Mouse (Mus musculus): ENCODE measurements around the gene Asb15. TPM values are rescaled to one million over a fixed set of nuclear protein-coding genes. Genes with fewer than 3 reads are reported as not detected.
A peak's percentile ranks its signal among the peaks of the same experiment; 100 is the strongest.

Asb15 gene
- polyA plus RNA-seq, 1 experiment from 2014 or later: not detected

DNA sequence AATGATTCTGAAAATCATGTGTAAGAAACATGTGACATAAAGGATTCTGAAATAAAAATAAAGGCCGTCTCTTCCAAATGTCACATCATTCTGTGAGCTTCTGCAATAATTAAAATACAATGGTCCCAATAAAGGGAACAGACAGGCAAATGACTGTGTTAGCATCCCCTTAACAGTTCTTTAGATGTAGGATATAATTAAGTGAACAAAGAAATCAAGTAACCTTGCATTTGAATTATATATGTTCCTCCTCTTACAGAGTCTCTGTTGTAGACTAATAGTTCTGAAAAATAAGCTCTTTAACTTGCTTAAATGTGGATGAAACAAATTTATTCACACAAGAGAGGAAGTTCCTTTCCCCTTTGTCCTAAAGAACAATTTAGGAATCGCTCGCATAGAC lies 10.5 kb downstream of the Asb15 start:
- no peak overlapping the region for H3K4me3 ChIP-seq
- no peak overlapping the region for H3K27ac ChIP-seq (replicated peaks)
- peak; percentile 57; the same call in 1 of the 2 replicates for ATAC-seq (replicated peaks)
- H3K27me3 ChIP-seq: no peaks in the 10 kb centered on the region
- WGBS: 81% methylated on average over 3 of the region's 3 CpGs
- H3K9ac ChIP-seq (replicated peaks): no peak overlapping the region
- no peaks in the 10 kb centered on the region for H3K9me3 ChIP-seq
- no peak overlapping the region for H3K4me2 ChIP-seq (replicated peaks)
- no peaks in the 10 kb centered on the region for H3K4me1 ChIP-seq
- no peaks in the 10 kb centered on the region for H3K36me3 ChIP-seq

DNA sequence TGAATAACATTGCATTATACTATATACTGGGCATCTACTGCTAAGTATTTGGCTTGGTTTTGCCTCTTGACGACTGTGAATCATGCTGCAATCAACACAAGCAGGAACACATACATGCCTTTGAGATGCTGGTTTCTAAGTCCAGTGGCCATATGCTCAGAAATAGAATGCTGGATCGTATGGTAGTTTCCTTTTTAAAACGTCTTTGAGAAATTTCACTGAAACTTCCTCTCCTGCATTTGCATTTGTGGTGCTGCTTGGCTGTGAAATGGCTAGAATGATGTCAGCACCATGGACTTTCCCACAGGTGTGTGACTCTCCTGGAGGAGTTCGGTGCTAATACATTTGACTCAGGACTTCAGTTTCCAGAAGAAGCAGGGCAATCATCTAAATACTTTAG lies 12.2 kb downstream of the Asb15 start:
- ATAC-seq (replicated peaks): no peak
- H3K4me1 ChIP-seq: no peaks in the 10 kb centered on the region
- WGBS: 76% methylated on average over 4 of the region's 4 CpGs
- H3K36me3 ChIP-seq: no peaks in the 10 kb centered on the region
- no peak overlapping the region for H3K4me2 ChIP-seq (replicated peaks)
- H3K9ac ChIP-seq (replicated peaks): no peak overlapping the region
- no peak overlapping the region for H3K27ac ChIP-seq (replicated peaks)
- H3K9me3 ChIP-seq: no peaks in the 10 kb centered on the region
- H3K27me3 ChIP-seq: no peaks in the 10 kb centered on the region
- no peak overlapping the region for H3K4me3 ChIP-seq

DNA sequence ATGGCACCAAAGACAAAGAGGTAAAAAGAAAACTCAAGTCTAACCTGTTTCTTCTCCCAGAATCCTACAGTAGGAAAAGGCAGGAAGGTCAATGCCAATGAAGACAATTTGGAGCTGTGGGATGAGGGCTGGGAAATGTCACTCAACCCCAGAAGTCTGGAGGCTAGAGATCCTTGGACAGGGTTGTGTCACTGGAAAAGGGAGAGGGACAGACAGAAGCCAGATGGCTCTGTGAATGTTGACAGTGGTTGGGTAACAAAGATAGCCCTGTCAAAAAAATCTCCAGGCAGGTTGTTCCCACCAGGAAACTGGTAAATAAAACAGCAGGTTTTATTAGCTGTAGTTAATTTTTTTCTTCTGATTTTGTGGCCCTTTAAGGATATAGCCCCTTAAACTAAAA lies 14.4 kb downstream of the Asb15 start:
- H3K36me3 ChIP-seq: no peaks in the 10 kb centered on the region
- H3K4me3 ChIP-seq: no peak overlapping the region
- H3K9ac ChIP-seq (replicated peaks): no peak overlapping the region
- no peak overlapping the region for H3K4me2 ChIP-seq (replicated peaks)
- no peak for ATAC-seq (replicated peaks)
- H3K4me1 ChIP-seq: no peaks in the 10 kb centered on the region
- H3K27me3 ChIP-seq: no peaks in the 10 kb centered on the region
- no peaks in the 10 kb centered on the region for H3K9me3 ChIP-seq
- H3K27ac ChIP-seq (replicated peaks): no peak overlapping the region

DNA sequence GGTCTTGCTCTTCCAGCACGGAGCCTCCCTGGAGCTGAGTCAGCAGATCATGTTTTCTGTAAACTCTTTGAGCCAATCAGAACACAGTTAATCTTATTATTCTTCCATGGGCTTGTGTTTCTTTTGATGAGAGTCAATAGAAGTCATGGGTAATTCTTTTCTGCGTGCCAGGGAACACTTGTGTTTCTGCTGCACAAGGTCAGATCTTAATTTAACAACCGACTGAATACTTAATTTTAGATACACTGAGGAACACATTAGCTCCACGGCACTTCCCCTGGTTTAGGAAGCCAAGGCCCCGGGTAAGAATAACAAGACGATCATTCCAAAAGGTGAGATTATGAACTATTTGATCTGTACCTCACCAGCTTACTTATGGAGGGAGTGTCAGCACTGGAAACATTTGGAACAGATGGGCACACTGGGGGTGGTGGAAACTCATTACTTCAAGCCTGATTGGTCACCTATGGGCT lies 15.2 kb downstream of the Asb15 start:
- Histone ChIP-seq H3K27me3 (no peaks in the 10 kb centered on the region), H3K4me2 (replicated peaks) (no peak overlapping the region), H3K4me3 (no peak overlapping the region), H3K9me3 (no peaks in the 10 kb centered on the region), H3K9ac (replicated peaks) (no peak overlapping the region), H3K4me1 (no peaks in the 10 kb centered on the region), H3K27ac (replicated peaks) (no peak overlapping the region), H3K36me3 (no peaks in the 10 kb centered on the region)
- 62% methylated on average over 6 of the region's 6 CpGs for WGBS
- no peak for ATAC-seq (replicated peaks)

DNA sequence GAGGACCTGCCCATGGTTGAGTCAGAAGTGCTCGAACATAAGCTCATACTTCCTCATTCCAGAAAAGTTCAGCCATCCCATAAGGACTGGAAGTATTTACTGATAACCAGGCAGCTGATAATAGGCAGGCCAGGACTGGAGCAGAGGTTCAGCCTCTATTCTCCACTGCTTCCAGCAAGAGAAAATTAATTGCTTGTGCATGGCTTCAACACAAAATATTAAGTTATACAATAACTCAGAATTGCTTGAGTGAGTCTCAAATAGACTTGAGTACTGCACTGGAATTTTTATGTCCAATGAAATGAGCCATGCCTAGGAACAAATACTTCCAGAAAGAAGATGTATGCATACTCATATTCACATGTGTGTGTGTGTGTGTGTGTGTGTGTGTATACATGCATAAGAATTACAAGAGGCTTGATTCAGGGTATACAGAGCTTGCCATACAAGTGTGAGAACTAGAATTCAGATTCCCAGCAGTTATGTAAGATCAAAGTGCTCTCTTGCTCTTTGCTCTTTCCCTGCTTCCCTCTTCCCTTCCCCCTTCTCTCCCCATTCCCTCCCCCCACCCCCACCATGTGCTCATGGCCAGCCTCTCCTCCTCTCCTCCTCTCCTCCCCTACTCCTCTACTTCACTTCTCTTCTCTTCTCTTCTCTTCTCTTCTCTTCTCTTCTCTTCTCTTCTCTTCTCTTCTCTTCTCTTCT lies 18.9 kb downstream of the Asb15 start:
- ATAC-seq (replicated peaks): no peak
- Histone ChIP-seq H3K9me3 (no peaks in the 10 kb centered on the region), H3K36me3 (no peaks in the 10 kb centered on the region), H3K27me3 (no peaks in the 10 kb centered on the region), H3K4me3 (no peak overlapping the region), H3K4me2 (replicated peaks) (no peak overlapping the region), H3K4me1 (no peaks in the 10 kb centered on the region), H3K9ac (replicated peaks) (no peak overlapping the region), H3K27ac (replicated peaks) (no peak overlapping the region)
- WGBS: 89% methylated on average over 1 of the region's 1 CpGs

DNA sequence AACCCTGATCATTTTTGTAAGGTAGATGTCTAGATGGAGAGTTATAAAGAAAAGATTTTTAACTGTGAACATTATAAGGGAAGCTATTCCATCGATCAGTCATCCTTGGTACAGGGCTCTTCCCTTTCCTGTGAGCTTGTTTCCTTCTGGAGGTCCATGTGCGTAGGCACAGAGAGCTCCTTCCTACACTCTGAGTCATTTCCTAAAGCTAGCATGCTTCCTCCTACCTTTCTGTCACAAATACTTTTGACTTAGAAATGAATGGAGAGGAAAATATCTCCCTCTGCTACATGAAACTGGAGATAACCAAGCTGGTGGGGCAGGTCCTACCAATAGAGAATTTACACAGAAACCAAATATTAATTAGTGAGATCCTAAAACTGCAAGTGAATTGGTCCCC lies 21.9 kb downstream of the Asb15 start:
- Histone ChIP-seq H3K9ac (replicated peaks) (no peak overlapping the region), H3K27me3 (no peaks in the 10 kb centered on the region), H3K9me3 (no peaks in the 10 kb centered on the region), H3K27ac (replicated peaks) (no peak overlapping the region), H3K4me1 (no peaks in the 10 kb centered on the region), H3K36me3 (no peaks in the 10 kb centered on the region), H3K4me2 (replicated peaks) (no peak overlapping the region), H3K4me3 (no peak overlapping the region)
- WGBS: 94% methylated on average over 2 of the region's 2 CpGs
- no peak for ATAC-seq (replicated peaks)

DNA sequence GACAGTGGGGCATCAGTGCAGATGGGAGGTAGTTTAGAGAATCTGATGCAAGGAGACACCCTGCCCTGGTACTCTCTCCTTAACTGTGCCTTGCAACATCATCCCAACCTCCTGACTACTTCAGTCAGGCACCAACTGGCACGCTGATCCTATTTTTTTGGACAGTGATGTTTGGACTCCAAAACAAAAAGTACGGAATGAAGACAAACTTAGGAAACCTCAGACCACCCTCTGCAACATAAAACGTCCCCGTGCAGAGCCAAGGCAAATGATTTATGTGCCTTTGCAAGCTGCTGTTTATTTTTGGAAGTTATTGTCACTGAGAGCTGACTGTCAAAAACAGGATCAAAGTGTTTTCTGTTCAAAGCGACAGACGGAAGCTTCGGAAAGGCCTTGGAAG lies 24.1 kb downstream of the Asb15 start:
- Histone ChIP-seq H3K36me3 (no peaks in the 10 kb centered on the region), H3K4me1 (no peaks in the 10 kb centered on the region), H3K27me3 (no peaks in the 10 kb centered on the region), H3K4me2 (replicated peaks) (no peak overlapping the region), H3K4me3 (no peak overlapping the region), H3K9me3 (no peaks in the 10 kb centered on the region), H3K27ac (replicated peaks) (no peak overlapping the region), H3K9ac (replicated peaks) (no peak overlapping the region)
- ATAC-seq (replicated peaks): no peak
- WGBS: 85% methylated on average over 7 of the region's 7 CpGs

DNA sequence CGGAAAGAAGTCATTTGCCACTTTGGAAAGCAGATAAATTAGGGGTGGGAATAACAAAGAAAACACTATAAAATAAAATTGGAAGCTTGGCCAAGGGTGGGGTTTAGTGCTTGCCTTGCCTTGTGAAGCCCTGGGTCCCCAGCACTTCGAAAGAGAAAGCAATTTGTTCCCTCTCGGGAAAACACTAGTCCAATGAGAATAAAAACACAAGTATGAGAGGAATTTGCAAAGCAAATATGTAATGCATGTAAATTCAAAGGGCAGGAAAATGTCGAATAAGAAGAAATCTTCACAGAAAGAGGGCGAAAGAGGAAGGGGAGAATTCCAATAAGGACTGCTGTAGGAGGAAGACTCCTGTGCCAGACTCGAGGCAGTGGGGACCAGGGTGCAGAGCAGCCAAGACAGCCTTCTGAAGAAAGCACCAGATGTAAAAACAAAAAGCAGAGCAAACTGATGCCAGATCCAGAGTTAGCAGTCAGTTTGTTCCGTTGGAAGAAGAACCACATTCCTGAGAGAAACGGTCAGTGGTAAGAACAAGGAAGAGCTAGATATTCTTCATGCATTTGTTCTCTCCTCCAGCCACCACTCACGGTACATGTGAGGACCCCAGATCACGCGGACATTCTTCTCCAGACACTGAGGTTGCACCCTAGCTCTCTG lies 26.6 kb downstream of the Asb15 start:
- no peak overlapping the region for H3K9ac ChIP-seq (replicated peaks)
- H3K4me1 ChIP-seq: no peaks in the 10 kb centered on the region
- no peaks in the 10 kb centered on the region for H3K36me3 ChIP-seq
- WGBS: 78% methylated on average over 11 of the region's 11 CpGs
- H3K27me3 ChIP-seq: no peaks in the 10 kb centered on the region
- H3K4me2 ChIP-seq (replicated peaks): no peak overlapping the region
- no peak overlapping the region for H3K27ac ChIP-seq (replicated peaks)
- ATAC-seq (replicated peaks): no peak
- no peaks in the 10 kb centered on the region for H3K9me3 ChIP-seq
- no peak overlapping the region for H3K4me3 ChIP-seq

DNA sequence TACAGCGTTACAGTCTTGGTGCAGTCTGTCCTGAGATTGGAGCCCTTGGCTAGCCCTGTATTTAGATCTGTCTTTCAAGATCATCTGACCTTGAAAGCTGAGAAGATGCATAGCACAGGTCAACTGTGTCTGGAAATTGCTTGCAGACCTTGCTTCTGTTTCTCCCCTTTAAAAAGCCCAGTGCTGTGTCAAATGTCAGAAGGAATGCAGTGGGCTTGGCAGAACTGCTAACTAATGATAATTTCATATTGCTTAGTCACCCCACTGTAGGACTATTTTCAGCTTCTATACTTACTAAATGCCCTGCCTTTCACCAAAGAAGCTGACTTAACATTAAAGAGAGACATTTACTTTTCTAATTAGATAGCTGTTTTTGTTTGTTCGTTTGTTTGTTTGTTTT lies 27.5 kb downstream of the Asb15 start:
- Histone ChIP-seq H3K4me2 (replicated peaks) (no peak overlapping the region), H3K27ac (replicated peaks) (no peak overlapping the region), H3K4me3 (no peak overlapping the region), H3K9me3 (no peaks in the 10 kb centered on the region), H3K4me1 (no peaks in the 10 kb centered on the region), H3K27me3 (no peaks in the 10 kb centered on the region), H3K36me3 (no peaks in the 10 kb centered on the region), H3K9ac (replicated peaks) (no peak overlapping the region)
- 89% methylated on average over 2 of the region's 2 CpGs for WGBS
- ATAC-seq (replicated peaks): no peak

DNA sequence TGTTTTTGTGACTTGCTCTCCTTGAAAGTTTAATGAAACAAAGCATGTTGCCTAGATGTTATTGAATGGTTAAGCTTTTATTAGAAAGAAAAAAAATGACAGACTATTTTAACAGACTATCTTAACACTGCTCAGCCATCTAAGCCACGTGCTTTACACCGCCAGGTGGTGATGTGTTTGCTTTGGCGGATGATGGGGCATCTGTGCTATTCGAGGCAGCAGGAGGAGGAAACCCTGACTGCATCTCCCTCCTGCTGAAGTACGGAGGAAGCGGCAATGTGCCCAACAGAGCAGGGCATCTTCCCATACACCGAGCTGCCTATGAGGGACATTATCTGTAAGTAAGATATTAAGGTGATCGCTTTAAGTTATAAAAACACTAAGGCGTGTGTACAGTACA lies 36.1 kb downstream of the Asb15 start:
- Histone ChIP-seq H3K9ac (replicated peaks) (no peak overlapping the region), H3K4me1 (no peaks in the 10 kb centered on the region), H3K4me2 (replicated peaks) (no peak overlapping the region), H3K36me3 (no peaks in the 10 kb centered on the region), H3K4me3 (no peak overlapping the region), H3K27me3 (no peaks in the 10 kb centered on the region), H3K27ac (replicated peaks) (no peak overlapping the region), H3K9me3 (no peaks in the 10 kb centered on the region)
- WGBS: 78% methylated on average over 9 of the region's 9 CpGs
- no peak for ATAC-seq (replicated peaks)

DNA sequence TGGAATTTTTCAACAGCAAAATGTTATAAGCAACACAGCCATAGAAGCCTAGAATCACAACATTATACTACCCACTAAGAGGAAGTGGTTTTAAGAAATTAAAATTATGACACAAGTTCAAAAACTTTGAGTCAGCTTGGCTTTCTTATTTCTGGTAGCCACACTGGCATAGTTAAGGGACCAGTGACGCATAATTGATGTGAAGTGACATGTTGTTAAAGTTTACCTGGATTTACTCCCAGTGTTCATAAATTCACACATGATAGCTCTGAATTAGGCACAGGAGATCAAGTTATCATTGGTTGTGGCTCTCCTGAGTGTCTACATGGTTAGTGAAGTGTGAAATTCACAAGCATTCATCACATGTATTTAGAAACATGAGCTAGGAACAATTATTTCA lies 36.9 kb downstream of the Asb15 start:
- H3K9ac ChIP-seq (replicated peaks): no peak overlapping the region
- no peaks in the 10 kb centered on the region for H3K4me1 ChIP-seq
- H3K27me3 ChIP-seq: no peaks in the 10 kb centered on the region
- H3K4me3 ChIP-seq: no peak overlapping the region
- no peak overlapping the region for H3K4me2 ChIP-seq (replicated peaks)
- 94% methylated on average over 1 of the region's 1 CpGs for WGBS
- no peak overlapping the region for H3K27ac ChIP-seq (replicated peaks)
- H3K9me3 ChIP-seq: no peaks in the 10 kb centered on the region
- no peaks in the 10 kb centered on the region for H3K36me3 ChIP-seq
- ATAC-seq (replicated peaks): no peak

DNA sequence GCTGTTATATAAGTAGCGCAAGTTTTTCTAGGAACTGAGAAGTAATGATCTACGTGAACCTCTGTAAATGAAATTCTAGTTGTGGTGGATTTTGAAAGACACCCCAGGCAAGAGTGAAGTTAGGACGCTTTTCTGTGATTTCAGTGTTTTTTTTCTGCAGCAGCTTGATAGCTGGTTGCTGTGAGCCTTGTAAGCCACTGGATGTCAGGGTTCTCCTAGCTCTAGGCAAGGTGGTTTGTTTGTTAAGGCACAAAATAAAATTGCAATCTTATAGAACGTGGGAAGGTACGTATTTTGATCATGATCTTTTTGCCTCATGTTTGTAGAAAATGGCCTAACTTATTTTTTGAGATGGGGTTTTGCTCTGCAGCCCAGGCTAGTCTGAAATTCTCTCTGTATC lies 41.0 kb downstream of the Asb15 start:
- 88% methylated on average over 5 of the region's 5 CpGs for WGBS
- no peaks in the 10 kb centered on the region for H3K36me3 ChIP-seq
- no peak overlapping the region for H3K9ac ChIP-seq (replicated peaks)
- no peak overlapping the region for H3K4me2 ChIP-seq (replicated peaks)
- no peak overlapping the region for H3K4me3 ChIP-seq
- H3K27ac ChIP-seq (replicated peaks): no peak overlapping the region
- no peaks in the 10 kb centered on the region for H3K9me3 ChIP-seq
- H3K4me1 ChIP-seq: no peaks in the 10 kb centered on the region
- no peak for ATAC-seq (replicated peaks)
- H3K27me3 ChIP-seq: no peaks in the 10 kb centered on the region

DNA sequence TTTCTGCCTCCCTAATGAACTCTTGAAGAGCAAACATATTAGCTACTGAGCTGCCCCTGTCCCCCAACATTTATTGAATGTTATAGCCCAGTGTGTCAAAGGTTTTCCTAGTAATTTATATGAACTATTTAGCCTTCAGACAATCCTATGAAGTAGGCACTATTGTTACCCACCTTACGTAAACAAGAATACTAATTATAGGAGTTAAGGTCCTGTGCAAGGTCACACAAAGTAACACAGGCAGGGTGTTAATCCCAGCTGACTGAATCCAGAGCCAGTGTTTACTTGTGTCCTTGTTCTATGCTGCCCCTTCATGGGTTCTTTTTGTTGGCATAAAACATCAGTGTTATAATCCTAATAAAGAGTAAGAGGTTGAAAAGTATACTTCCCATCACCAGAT lies 41.8 kb downstream of the Asb15 start:
- H3K9me3 ChIP-seq: no peaks in the 10 kb centered on the region
- H3K27ac ChIP-seq (replicated peaks): no peak overlapping the region
- H3K27me3 ChIP-seq: no peaks in the 10 kb centered on the region
- no peaks in the 10 kb centered on the region for H3K4me1 ChIP-seq
- H3K9ac ChIP-seq (replicated peaks): no peak overlapping the region
- no peak overlapping the region for H3K4me3 ChIP-seq
- no peaks in the 10 kb centered on the region for H3K36me3 ChIP-seq
- H3K4me2 ChIP-seq (replicated peaks): no peak overlapping the region
- 73% methylated on average over 1 of the region's 1 CpGs for WGBS
- ATAC-seq (replicated peaks): no peak

Measured in forebrain, embryonic 15.5 days (tissue).